Mouse (Mus musculus): Measurements from ENCODE around the gene Stk10.
A peak's percentile ranks its signal among the peaks of the same experiment; 100 is the strongest.

Stk10 gene

DNA sequence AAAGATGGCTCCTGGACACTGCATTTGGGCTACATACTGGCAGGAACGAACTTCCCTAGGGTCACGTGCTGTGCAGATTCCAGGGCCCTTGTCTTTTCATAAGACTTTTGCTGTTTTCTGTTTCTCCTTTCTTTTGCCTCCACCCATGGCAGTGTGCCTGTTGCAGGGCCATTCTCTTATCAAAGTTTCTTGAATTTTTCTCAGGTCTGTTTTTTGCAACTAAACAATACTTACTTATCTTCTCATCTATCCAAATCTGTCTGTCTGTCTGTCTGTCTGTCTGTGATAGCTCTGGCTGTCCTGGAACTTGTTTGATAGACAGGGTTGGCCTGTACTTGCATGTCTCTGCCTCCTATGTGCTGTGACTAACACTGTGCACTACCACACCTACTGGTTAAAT lies 101.7 kb downstream of the Stk10 start:
- no peak for DNase-seq

DNA sequence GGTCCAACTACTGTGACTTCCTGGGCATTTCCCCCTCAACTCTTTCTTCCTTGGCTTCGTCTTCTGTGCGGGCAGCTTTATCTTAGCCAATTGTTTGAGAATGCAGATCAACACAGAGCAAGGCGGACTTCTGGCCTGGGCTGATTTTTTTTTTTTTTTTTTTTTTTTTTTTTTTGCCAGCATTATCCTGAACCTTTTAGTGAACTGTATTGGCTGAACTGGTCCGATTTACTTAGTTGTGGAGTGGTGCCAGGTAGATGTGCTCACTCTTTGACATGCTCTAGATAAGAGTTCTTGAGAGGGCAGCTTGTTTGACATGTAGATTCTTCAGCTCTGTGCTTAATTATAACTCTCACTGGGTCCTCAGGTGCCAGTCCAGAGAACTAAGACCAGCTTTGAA lies 103.2 kb downstream of the Stk10 start:
- DNase-seq, result no peak

DNA sequence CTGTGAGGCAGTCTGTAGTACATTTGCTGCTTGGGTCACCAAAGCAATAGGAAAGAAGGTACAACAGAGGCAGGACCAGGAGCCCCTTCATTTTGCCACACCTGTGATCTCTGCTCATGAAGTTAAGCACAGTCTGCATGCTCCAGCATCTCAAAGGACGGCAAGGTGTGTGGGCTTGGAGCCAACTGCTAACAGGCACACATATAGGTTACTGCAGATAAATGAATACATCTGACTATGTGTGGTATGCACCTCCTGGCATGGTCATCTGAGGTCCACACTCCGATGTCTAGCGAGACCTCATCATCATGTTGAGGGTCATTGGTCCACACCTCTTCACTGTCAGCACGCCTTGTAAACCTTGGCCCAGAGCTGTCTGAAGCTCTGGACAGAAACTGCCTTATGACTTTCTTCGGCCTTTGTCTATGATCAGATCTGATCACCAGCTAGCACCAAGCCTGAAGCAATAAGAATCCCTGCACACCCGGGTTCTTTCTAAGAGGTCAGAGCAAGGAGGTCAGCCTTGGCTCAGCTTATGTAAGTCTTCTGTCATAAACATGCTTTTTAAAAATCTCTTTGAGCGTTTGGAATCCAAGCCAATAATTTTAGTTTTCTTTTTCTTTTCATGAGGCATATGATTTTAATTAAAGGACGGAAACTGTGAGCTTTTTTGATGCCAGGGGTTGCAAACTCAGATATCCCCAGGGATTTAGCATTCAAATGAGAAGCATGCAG lies 105.6 kb downstream of the Stk10 start:
- no peak for DNase-seq

- no peak for DNase-seq
These were observed 107.5 kb downstream of the Stk10 start for GRCm38 (mm10) chr11:32640617-32641016.

DNA sequence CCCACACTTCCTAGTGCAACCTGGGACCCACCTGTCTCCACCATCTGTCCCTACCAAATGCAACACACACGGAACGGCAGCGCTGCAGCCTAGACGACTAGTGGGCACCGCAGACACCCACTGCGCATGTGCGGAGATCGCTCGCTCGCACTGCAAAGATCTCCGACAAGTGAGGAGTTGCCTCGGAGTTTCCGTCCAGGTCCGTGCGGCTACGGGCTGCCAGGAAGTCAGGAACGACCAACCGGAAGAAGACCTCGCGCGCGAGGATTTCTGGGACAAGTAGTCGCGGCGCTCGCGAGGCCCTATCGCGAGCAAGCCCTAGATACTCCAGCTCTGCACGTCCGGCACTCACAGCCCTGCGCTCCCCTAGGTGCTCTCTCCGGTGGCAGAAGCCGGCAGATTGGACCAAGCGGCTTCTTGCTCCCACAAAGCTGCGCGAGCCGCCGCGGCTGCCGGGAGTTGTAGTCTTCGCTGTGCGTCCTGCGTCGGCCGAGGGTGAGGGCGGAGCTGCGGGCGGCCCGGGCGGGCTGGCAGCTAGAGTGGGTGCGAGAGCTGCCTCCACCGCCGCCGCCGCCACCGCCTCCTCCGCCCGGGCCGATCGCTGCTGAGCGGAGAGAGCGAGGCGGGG lies 109.3 kb downstream of the Stk10 start, which contains the start of gene Fbxw11:
Fbxw11 (plus strand) TSS at position 476 of the 628 bp plus-strand sequence.
- peak; percentile 96 for DNase-seq

- peak; percentile 40 for DNase-seq
These were observed 110.1 kb downstream of the Stk10 start for GRCm38 (mm10) chr11:32642899-32643886.

DNA sequence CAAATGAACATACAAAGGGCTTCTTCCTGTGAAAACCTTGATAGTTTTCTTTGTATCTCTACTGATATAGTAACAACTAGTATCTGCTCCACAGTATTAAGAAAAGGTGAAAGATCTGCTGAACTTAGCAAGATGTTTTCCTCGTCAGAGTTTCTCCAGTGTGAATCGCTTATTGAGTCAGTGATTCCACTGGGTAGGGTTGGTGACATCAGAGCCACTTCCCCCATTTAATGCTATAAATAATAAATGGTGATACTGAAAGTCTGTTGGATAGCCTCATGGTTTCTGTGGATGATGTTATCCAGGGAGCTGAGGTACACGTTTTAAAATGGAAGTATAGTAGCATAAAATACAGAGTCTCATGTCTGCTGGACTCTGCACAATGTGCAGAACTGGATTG lies 110.9 kb downstream of the Stk10 start:
- no peak for DNase-seq

GRCm38 (mm10) chr11:32647265-32647664 lies 114.2 kb downstream of the Stk10 start:
- no peak for DNase-seq

GRCm38 (mm10) chr11:32650236-32650749 lies 117.2 kb downstream of the Stk10 start:
- DNase-seq, result no peak

GRCm38 (mm10) chr11:32650893-32651590 lies 117.9 kb downstream of the Stk10 start:
- DNase-seq, result no peak

DNA sequence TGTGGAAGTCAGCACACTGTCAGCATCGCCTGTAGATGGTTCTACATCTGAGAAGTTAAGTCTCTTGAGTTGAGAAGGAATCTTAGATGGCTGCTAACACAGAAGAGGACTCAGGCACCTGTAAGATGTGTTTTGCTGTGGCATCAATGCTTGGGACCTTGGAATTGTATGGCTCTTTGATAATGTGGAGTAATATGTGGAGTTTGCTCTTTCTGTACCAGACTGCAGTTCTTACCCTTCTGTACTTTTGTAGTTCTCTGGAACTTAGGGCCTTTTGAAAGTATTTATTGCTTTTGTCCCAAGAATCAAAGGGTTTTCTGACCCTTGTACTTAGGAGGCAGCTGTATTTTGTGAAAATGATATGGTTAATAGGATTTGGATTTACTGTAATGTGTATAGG lies 118.6 kb downstream of the Stk10 start:
- no peak for DNase-seq

GRCm38 (mm10) chr11:32662082-32662656 lies 129.1 kb downstream of the Stk10 start:
- no peak for DNase-seq

- DNase-seq, result no peak
These were observed 132.5 kb downstream of the Stk10 start for GRCm38 (mm10) chr11:32665639-32666038.

DNA sequence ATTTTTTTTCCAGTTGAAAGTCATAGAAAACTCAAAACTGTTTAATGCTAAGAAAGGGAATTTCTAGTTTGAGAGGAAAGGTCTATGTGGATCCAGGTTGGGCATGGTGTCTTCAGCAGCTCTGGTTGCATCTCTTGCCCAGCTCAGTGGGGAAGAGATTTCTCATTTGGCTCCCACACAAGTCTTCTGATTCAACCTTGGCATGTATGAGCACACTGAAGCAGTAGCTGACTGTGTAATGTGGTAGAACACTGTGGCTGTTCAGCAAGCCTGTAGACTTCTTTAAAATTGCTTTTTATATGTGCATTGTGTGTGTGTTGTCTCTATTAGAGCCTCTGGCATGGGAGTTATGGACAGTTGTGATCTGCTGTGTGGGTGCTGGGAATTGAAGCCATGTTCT lies 133.9 kb downstream of the Stk10 start:
- DNase-seq, result no peak

DNA sequence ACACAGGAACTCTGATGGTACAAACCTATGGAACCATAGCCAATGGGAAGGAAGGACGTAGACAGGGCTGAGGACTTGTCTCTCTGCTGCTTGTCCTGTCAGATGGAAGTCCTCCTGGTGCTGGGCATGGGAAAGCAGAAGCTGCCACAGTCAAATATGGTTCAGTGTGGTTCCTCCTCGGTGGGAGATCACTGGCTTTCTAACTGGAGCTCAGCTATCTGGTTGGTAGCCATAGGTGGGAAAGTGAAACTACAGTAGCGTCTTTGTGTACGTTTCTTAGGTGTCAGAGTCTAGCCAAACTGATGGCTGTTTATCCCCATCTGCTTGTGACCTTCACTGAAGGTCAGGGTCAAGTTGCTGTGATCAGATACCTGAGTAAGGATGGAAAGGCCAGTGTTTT lies 138.4 kb downstream of the Stk10 start:
- DNase-seq, result no peak

Data from thymus, postnatal 14 days (tissue).